Mouse (Mus musculus): ENCODE data around the gene Rspo1.

- TF ChIP-seq CTCF (conservative IDR thresholded peaks at IDR 0.05; ENCODE audit: low read length) (no peak), POU5F1 (IDR thresholded peaks at IDR 0.05; ENCODE audit: borderline replicate concordance, low read length) (no peak), NANOG (IDR thresholded peaks at IDR 0.05; ENCODE audit: borderline replicate concordance, low read length) (no peak)
Measured at GRCm38 (mm10) chr4:124986739-124987710, 795 bp downstream of the Rspo1 start.
